Mouse (Mus musculus): Measurements from ENCODE around the gene Trim75.

Gene Trim75

DNA sequence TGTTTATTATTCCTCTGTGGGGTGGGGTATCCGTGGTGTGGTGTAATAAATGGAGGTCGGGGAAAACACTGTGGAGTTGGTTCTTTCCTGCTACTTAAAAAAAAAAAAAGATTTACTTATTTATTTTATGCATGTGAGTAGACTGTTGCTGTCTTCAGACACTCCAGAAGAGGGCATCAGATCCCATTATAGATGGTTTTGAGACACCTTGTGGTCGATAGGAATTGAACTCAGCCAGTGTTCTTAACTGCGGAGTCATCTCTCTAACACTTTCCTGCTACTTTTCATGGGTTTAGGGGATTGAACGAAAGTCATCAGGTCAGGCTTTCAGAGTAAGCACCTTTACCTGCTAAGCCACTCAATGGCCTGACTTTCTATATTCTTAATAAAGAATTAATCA, 42.8 kb downstream of the Trim75 start:
- no peak for DNase-seq (ENCODE audit: low spot score)

DNA sequence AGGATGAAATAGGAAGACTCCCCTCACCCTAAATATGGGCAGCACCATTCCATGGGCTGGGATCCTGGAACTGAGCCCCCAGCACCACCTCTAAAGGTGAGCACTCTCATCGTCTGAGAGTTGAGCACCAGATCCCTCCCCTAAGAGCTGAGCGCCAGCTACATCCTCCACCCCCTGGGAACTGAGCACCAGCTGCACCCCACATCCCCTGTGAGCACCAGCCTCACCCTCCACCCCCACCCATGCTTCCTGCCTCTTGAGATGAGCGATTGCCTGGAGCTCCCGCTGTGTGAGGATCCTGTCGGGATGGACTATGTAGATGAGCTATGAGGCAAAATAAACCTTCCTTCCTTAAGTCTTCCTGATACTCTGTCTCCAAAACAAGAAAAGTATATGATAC, 44.7 kb downstream of the Trim75 start:
- DNase-seq (ENCODE audit: low spot score) = no peak

DNA sequence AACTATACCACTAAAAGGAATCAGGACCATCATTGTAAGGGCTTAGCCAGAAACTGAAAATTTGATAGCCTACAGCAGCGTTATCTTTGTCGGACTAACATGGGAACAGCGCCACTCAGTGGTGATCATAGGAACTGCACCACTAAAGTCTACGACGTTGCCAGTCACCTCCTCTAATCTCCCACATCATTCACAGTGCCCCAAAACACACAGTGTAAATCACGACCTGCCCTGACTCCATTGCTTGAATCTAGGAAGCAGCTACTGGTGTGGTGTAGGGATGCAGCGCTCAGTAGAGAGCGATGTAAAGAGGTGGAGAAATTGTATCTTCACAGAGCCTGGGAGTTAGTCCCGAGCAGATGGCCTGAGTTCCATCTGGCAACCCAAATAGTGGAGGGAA, 46.1 kb downstream of the Trim75 start:
- DNase-seq (ENCODE audit: low spot score) = peak; percentile 80

DNA sequence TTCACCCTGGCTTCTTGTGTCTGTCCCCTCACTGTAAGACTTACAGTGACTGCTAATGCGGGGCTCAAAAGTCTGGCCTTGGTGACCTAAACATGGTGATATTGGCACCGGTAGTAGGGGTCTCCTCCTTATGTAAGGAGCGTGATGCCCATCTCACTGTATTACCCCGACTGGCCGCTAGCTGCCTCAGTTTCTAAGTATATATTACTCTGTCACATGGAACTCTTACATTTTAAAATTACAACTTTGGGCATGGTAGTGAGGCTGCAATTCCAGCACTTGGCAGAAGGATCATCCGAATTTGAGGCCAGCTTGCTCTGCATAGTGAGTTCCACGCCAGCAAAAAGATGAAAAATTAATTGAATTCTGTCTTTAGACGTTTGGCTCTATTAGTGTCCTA, 46.6 kb downstream of the Trim75 start:
- DNase-seq (ENCODE audit: low spot score) = no peak

- no peak for DNase-seq (ENCODE audit: low spot score)
Measured at GRCm38 (mm10) chr8:64934997-64935396, 52.6 kb downstream of the Trim75 start.

Data from ovary, postnatal 14 days (tissue).